Comparison of ENCODE assay signal across 8 mouse cellular contexts in genomic region chr10:80561116-80561944, GRCm38 (mm10). TPM values are rescaled to one million over a fixed set of nuclear protein-coding genes. Genes with fewer than 3 reads are reported as not detected.
DNase-seq lines count a peak whose midpoint lies in the region; ATAC-seq and TF ChIP-seq lines count a peak whose summit lies in the region.

Rexo1 (minus strand) TSS chr10:80561560.

- H3K36me3 ChIP-seq in embryonic facial prominence, embryonic 13.5 days = no peaks in the 10 kb centered on the region
- H3K36me3 ChIP-seq in kidney, adult 2 months (ENCODE audit: control insufficient read depth, insufficient read depth, low read length) = no peaks in the 10 kb centered on the region
- peaks cover 8% of the 10 kb centered on the region; the same call in 1 of the 2 replicates for H3K36me3 ChIP-seq in limb, embryonic 12.5 days
- H3K36me3 ChIP-seq in midbrain, embryonic 15.5 days (replicated peaks) = no peaks in the 10 kb centered on the region
- H3K36me3 ChIP-seq in spleen, adult 2 months (ENCODE audit: control insufficient read depth, insufficient read depth, low read length) = no peaks in the 10 kb centered on the region; the same call in 1 of the 2 replicates

- peak; percentile 91 for DNase-seq in 3134 (ENCODE audit: extremely low read depth, insufficient read length, low spot score)
- DNase-seq in adrenal gland, postnatal 36 days = peak; percentile 94 to 95
- peak; percentile 95 to 98 for DNase-seq in heart, adult 18-20 months
- DNase-seq in kidney, adult 2 months = peak; percentile 97
- DNase-seq in spleen, adult 2 months (ENCODE audit: low read depth in 1 of 2, low spot score in 2 of 2) = peak; percentile 93 to 95

- H3K27me3 ChIP-seq in embryonic facial prominence, embryonic 13.5 days = no peaks in the 10 kb centered on the region
- H3K27me3 ChIP-seq in kidney, adult 2 months (replicated peaks; ENCODE audit: control insufficient read depth, insufficient read depth, low read length) = no peaks in the 10 kb centered on the region
- no peaks in the 10 kb centered on the region for H3K27me3 ChIP-seq in limb, embryonic 12.5 days
- H3K27me3 ChIP-seq in midbrain, embryonic 15.5 days (replicated peaks) = no peaks in the 10 kb centered on the region
- no peaks in the 10 kb centered on the region for H3K27me3 ChIP-seq in spleen, adult 2 months (ENCODE audit: control insufficient read depth, insufficient read depth, low read length)

- H3K27ac ChIP-seq in embryonic facial prominence, embryonic 13.5 days = peak within 1 kb of the TSS; percentile 92
- H3K27ac ChIP-seq in kidney, adult 2 months (ENCODE audit: insufficient read depth, low read depth, low read length) = peak within 1 kb of the TSS; percentile 98
- peak within 1 kb of the TSS; percentile 91 for H3K27ac ChIP-seq in limb, embryonic 12.5 days
- peak within 1 kb of the TSS; percentile 89 for H3K27ac ChIP-seq in midbrain, embryonic 15.5 days
- peak within 1 kb of the TSS; percentile 89 for H3K27ac ChIP-seq in spleen, adult 2 months (ENCODE audit: insufficient read depth, low read length)

- WGBS in embryonic facial prominence, embryonic 13.5 days = under 1% methylated on average over 70 of the region's 72 CpGs
- under 1% methylated on average over 72 of the region's 72 CpGs for WGBS in kidney, adult 2 months
- under 1% methylated on average over 72 of the region's 72 CpGs for WGBS in limb, embryonic 12.5 days
- WGBS in midbrain, embryonic 15.5 days = under 1% methylated on average over 72 of the region's 72 CpGs
- under 1% methylated on average over 72 of the region's 72 CpGs for WGBS in spleen, adult 2 months

- H3K4me1 ChIP-seq in embryonic facial prominence, embryonic 13.5 days = peaks cover 39% of the 10 kb centered on the region
- H3K4me1 ChIP-seq in kidney, adult 2 months (ENCODE audit: control insufficient read depth, insufficient read depth, low read length) = peaks cover 35% of the 10 kb centered on the region
- peaks cover 27% of the 10 kb centered on the region for H3K4me1 ChIP-seq in limb, embryonic 12.5 days (replicated peaks)
- H3K4me1 ChIP-seq in midbrain, embryonic 15.5 days = peaks cover 50% of the 10 kb centered on the region
- peaks cover 9% of the 10 kb centered on the region; the same call in 1 of the 2 replicates for H3K4me1 ChIP-seq in spleen, adult 2 months (ENCODE audit: control insufficient read depth, insufficient read depth, insufficient read length)

- ATAC-seq in embryonic facial prominence, embryonic 13.5 days (ENCODE audit: insufficient number of reproducible peaks, insufficient read depth, low FRiP score, low TSS enrichment, low read depth) = peak; percentile 70; the same call in 1 of the 2 replicates
- ATAC-seq in limb, embryonic 12.5 days (ENCODE audit: insufficient number of reproducible peaks, insufficient read depth, low FRiP score, low TSS enrichment, low read depth) = peak; percentile 75
- peak; percentile 86 for ATAC-seq in midbrain, embryonic 15.5 days (replicated peaks)

- TF ChIP-seq POLR2A in kidney, adult 2 months (IDR thresholded peaks at IDR 0.05; ENCODE audit: low read depth, low read length) = no peak
- no peak; the same call in 1 of the 2 replicates for TF ChIP-seq POLR2A in spleen, adult 2 months (IDR thresholded peaks at IDR 0.05; ENCODE audit: low read depth, low read length)

- H3K9me3 ChIP-seq in embryonic facial prominence, embryonic 13.5 days = no peaks in the 10 kb centered on the region
- no peaks in the 10 kb centered on the region for H3K9me3 ChIP-seq in limb, embryonic 12.5 days
- H3K9me3 ChIP-seq in midbrain, embryonic 15.5 days = no peaks in the 10 kb centered on the region

- H3K4me2 ChIP-seq in embryonic facial prominence, embryonic 13.5 days = peak within 1 kb of the TSS; percentile 89
- H3K4me2 ChIP-seq in limb, embryonic 12.5 days = peak within 1 kb of the TSS; percentile 82
- H3K4me2 ChIP-seq in midbrain, embryonic 15.5 days = peak within 1 kb of the TSS; percentile 79

- TF ChIP-seq CTCF in kidney, adult 2 months (conservative IDR thresholded peaks at IDR 0.05; ENCODE audit: insufficient read depth, insufficient read length, low read depth, low read length) = peak; percentile 79
- TF ChIP-seq CTCF in spleen, adult 2 months (IDR thresholded peaks at IDR 0.05; ENCODE audit: extremely low read depth, insufficient read depth, insufficient read length, insufficient replicate concordance) = peak; percentile 83

- H3K9ac ChIP-seq in embryonic facial prominence, embryonic 13.5 days = peak within 1 kb of the TSS; percentile 98
- H3K9ac ChIP-seq in limb, embryonic 12.5 days (replicated peaks) = peak within 1 kb of the TSS; percentile 93
- H3K9ac ChIP-seq in midbrain, embryonic 15.5 days = peak within 1 kb of the TSS; percentile 89

- H3K4me3 ChIP-seq in embryonic facial prominence, embryonic 13.5 days = peak within 1 kb of the TSS; percentile 99
- H3K4me3 ChIP-seq in kidney, adult 2 months (ENCODE audit: insufficient read depth, low read depth, low read length) = peak within 1 kb of the TSS; percentile 90
- peak within 1 kb of the TSS; percentile 95 for H3K4me3 ChIP-seq in limb, embryonic 12.5 days (replicated peaks)
- H3K4me3 ChIP-seq in midbrain, embryonic 15.5 days = peak within 1 kb of the TSS; percentile 81
- peak within 1 kb of the TSS; percentile 96 for H3K4me3 ChIP-seq in spleen, adult 2 months (ENCODE audit: extremely low read depth, insufficient read depth, insufficient read length)

RNA-seq across cellular contexts. Expression of gene Rexo1, which starts in this region (rescaled TPM):
- 10 to 100 TPM; 28.3 to 42.9 TPM for total RNA-seq in adrenal gland, postnatal 36 days (2021)
- polyA plus RNA-seq in embryonic facial prominence, embryonic 13.5 days (2015; fragmentation: Nextera tagmentation; extraction: Ambion mirVana) = 25.9 and 31.3 TPM in 2 replicates
- 10 to 100 TPM; 11.2 to 11.6 TPM for total RNA-seq in heart, adult 18-20 months (2021)
- polyA plus RNA-seq in kidney, adult 2 months (2012; rRNA removed) = 28.7 and 37.9 TPM in 2 replicates
- polyA plus RNA-seq in limb, embryonic 12.5 days (2016; fragmentation: Nextera tagmentation; extraction: Ambion mirVana) = 33.4 and 34.1 TPM in 2 replicates
- 33.9 and 35.0 TPM in 2 replicates for polyA plus RNA-seq in midbrain, embryonic 15.5 days (2015; fragmentation: Nextera tagmentation; extraction: Ambion mirVana)
- 78.0 and 95.1 TPM in 2 replicates for polyA plus RNA-seq in spleen, adult 2 months (2012; rRNA removed)

Comparison
In these comparisons a context has a peak if more than half of its experiments do, and no peak if none do; other contexts are left out.
1. Peak in every context shown above with its lines: DNase-seq, ATAC-seq, H3K4me3 ChIP-seq and H3K27ac ChIP-seq.